Mouse (Mus musculus): ENCODE data around the gene Sgf29. TPM values are rescaled to one million over a fixed set of nuclear protein-coding genes. Genes with fewer than 3 reads are reported as not detected.

The Sgf29 gene
- polyA plus RNA-seq, 1 experiment: 69.1 TPM

DNA sequence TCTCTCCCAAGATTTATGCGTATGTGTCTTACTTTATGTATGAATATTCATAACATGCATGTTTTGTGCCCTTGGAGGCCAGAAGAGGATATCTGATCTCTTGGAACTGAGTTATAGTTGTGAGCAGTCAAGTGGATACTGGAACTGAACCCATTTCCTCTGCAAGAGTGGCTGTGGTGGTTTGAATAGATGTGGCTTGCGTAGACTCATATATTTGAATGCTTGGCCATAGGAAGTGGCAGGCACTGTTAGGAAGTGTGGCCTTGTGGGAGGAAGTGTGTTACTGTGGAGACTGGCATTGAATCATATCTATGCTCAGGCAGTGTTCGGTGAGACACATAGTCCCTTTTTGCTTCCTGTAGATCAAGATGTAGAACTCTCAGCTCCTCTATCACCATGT, 6.6 kb downstream of the Sgf29 start:
- Histone ChIP-seq H3K4me3 (replicated peaks) (peak overlapping the region; percentile 60), H3K27me3 (replicated peaks) (no peaks in the 10 kb centered on the region), H3K9me3 (no peaks in the 10 kb centered on the region), H3K36me3 (replicated peaks; ENCODE audit: low read length) (peaks cover 4% of the 10 kb centered on the region), H3K4me1 (peaks cover 80% of the 10 kb centered on the region)
- TF ChIP-seq FLI1 (IDR thresholded peaks at IDR 0.05; ENCODE audit: low read length): 0 out of 2 replicates have a peak, but pooled peaks have one; percentile 36
- TF ChIP-seq GATA1 (IDR thresholded peaks at IDR 0.05; ENCODE audit: borderline replicate concordance, low read length): no peak; the same call in 2 of the 3 replicates

DNA sequence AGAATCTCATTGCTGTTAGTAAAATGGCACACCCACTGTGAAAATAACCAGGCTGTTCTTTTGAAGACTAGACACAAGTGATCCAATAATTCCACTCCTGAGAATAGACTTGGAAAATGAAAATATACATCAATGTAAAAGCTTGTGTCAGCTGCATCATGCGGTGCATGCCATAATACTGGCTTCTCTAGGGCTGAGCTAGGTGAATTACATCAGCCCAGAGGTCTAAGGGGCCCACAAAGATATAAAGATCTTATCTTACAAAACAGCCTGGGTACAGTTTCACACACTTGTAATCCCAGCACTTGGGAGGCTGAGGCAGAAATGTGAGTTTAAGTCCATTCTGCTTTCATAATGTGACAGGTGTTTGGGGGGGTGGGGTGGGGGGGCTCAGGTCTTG, 8.4 kb downstream of the Sgf29 start:
- Histone ChIP-seq H3K4me1 (peaks cover 73% of the 10 kb centered on the region), H3K9me3 (no peaks in the 10 kb centered on the region), H3K36me3 (replicated peaks; ENCODE audit: low read length) (peaks cover 19% of the 10 kb centered on the region), H3K4me3 (replicated peaks) (no peak overlapping the region), H3K27me3 (replicated peaks) (no peaks in the 10 kb centered on the region)
- TF ChIP-seq FLI1 (IDR thresholded peaks at IDR 0.05; ENCODE audit: low read length) (no peak), GATA1 (IDR thresholded peaks at IDR 0.05; ENCODE audit: borderline replicate concordance, low read length) (no peak)

DNA sequence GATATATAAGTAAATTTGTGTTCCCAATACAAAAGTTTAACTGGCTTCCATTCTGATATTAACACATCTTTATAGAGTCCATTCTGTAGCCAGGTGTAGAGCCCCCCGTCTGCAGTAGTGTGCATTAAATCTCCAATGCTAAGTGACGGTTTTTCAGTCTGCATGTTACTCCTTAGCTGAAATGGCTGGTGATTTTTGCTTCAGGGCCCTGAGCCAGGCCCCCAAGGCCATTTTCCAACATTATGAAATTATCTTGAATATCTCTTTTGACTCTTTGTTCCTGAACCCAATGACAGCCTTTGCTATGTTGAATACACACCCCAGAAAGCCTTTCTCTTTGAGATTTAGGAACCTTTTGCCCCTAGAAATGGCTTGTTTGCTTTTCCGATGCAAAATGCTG, 10.7 kb downstream of the Sgf29 start:
- H3K4me3 ChIP-seq (replicated peaks): no peak overlapping the region
- no peaks in the 10 kb centered on the region for H3K27me3 ChIP-seq (replicated peaks)
- peaks cover 72% of the 10 kb centered on the region for H3K4me1 ChIP-seq
- no peaks in the 10 kb centered on the region for H3K9me3 ChIP-seq
- TF ChIP-seq GATA1 (IDR thresholded peaks at IDR 0.05; ENCODE audit: borderline replicate concordance, low read length) (no peak), FLI1 (IDR thresholded peaks at IDR 0.05; ENCODE audit: low read length) (no peak)
- peaks cover 41% of the 10 kb centered on the region for H3K36me3 ChIP-seq (replicated peaks; ENCODE audit: low read length)

DNA sequence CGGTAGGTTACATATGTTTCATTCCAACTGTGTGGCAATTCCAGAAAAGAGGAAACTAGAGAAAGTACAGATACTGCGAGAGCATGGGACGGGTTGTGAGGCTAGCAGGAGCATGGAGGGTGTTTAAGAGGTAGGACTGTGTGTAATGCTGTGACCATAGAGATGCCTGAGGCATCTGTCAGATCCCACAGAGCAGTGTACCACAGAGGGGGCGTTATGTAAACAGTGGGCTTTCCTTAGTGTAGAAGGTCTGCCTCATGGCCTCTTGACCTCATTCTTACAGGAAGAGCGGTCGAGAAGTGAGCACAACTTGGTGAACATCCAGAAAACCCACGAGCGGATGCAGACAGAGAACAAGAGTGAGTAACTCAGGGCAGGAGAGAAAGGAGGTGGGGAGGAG, 14.5 kb downstream of the Sgf29 start:
- Histone ChIP-seq H3K4me3 (replicated peaks) (no peak overlapping the region), H3K27me3 (replicated peaks) (no peaks in the 10 kb centered on the region), H3K36me3 (replicated peaks; ENCODE audit: low read length) (peaks cover 74% of the 10 kb centered on the region), H3K9me3 (no peaks in the 10 kb centered on the region), H3K4me1 (peaks cover 76% of the 10 kb centered on the region)
- TF ChIP-seq GATA1 (IDR thresholded peaks at IDR 0.05; ENCODE audit: borderline replicate concordance, low read length) (no peak), FLI1 (IDR thresholded peaks at IDR 0.05; ENCODE audit: low read length) (no peak)

DNA sequence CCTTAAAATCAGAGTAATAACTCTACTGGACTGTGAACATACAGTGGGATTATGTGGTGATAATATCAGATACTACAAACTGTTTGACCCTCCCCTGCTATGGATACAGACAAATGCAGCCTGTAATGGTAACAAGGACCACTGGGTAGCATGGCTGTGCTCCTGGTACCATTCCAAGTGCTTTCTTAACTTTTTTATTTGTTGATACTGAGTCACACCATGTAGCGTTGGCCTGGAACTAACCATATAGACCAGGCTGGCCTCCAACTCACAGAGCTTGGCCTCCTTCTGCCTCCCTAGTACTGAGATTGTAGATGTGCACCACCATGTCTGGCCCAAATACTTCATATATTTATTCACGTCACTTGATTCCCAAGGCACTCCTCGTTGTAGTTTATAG, 16.2 kb downstream of the Sgf29 start:
- no peak overlapping the region for H3K4me3 ChIP-seq (replicated peaks)
- H3K9me3 ChIP-seq: no peaks in the 10 kb centered on the region
- H3K4me1 ChIP-seq: peaks cover 84% of the 10 kb centered on the region
- TF ChIP-seq FLI1 (IDR thresholded peaks at IDR 0.05; ENCODE audit: low read length): no peak
- no peak for TF ChIP-seq GATA1 (IDR thresholded peaks at IDR 0.05; ENCODE audit: borderline replicate concordance, low read length)
- H3K36me3 ChIP-seq (replicated peaks; ENCODE audit: low read length): peaks cover 90% of the 10 kb centered on the region
- H3K27me3 ChIP-seq (replicated peaks): no peaks in the 10 kb centered on the region

DNA sequence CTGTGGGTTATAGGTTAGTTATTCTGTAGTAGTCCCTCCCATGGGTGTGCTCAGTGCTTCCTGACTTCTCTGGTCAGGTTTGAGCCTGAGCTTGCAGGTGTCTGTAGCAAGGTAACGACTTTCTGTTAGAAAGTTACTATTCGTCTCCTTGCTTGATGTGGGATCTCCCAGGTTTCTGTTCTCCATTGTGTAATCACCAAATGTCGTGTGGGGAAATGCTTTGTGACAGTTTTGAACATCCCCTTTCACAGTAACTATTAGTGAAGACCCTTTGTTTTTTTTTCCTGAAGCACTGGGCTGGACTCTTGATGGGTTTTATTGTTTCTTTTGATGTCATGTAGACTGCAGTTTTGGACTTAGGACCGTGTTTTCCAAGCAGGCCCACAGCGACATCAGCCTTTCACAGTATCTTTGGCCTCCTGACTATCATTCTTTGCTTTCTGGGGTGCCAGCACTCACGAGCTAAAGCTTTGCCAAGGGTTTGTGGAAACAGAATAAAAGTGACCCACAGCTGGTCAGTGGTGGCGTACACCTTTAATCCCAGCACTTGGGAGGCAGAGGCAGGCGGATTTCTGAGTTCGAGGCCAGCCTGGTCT, 18.5 kb downstream of the Sgf29 start:
- no peak overlapping the region for H3K4me3 ChIP-seq (replicated peaks)
- H3K4me1 ChIP-seq: peaks cover 87% of the 10 kb centered on the region
- peaks cover 96% of the 10 kb centered on the region for H3K36me3 ChIP-seq (replicated peaks; ENCODE audit: low read length)
- no peaks in the 10 kb centered on the region for H3K9me3 ChIP-seq
- no peak for TF ChIP-seq GATA1 (IDR thresholded peaks at IDR 0.05; ENCODE audit: borderline replicate concordance, low read length)
- TF ChIP-seq FLI1 (IDR thresholded peaks at IDR 0.05; ENCODE audit: low read length): no peak
- no peaks in the 10 kb centered on the region for H3K27me3 ChIP-seq (replicated peaks)

DNA sequence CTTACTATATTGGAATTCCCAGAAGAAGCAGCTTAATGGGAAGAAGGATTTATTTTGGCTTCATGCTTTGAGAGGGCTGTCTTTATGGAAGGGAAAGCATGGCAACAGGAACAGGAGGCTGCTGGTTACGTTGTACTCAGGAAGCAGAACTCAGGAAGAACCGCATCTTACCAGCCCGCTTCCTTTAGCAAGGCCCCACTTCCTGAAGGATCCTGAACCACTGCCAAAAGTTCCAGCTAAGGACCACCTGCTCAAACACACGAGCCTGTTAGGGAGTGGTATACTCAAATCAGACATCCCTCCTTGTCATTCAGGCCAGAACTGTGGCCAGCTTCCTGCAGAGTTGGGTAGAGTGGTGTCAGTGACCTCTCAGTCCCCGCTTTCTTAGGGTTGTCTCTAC, 19.3 kb downstream of the Sgf29 start:
- TF ChIP-seq FLI1 (IDR thresholded peaks at IDR 0.05; ENCODE audit: low read length): no peak
- no peak for TF ChIP-seq GATA1 (IDR thresholded peaks at IDR 0.05; ENCODE audit: borderline replicate concordance, low read length)
- Histone ChIP-seq H3K4me3 (replicated peaks) (peak overlapping the region; percentile 21), H3K36me3 (replicated peaks; ENCODE audit: low read length) (peaks cover 96% of the 10 kb centered on the region), H3K27me3 (replicated peaks) (no peaks in the 10 kb centered on the region), H3K4me1 (peaks cover 78% of the 10 kb centered on the region), H3K9me3 (no peaks in the 10 kb centered on the region)

DNA sequence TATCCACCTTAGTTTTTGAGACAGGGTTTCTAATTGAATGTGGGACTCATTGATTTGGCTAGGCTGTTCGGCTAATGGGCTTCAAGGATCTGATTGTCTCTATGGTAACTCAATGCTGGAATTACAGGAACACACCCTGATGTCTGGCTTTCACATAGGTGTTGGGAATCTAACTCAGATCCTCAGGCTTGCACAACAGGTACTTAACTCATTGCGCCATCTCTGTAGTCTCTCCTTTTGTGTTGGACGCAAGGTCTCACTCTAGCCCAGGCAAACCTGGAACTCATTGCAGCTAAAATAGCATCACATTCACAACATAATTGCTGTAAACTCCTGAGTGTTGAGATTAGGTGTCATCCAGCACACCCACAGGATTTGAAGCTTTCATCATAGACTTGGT, 21.0 kb downstream of the Sgf29 start:
- H3K4me1 ChIP-seq: peaks cover 65% of the 10 kb centered on the region
- no peak overlapping the region for H3K4me3 ChIP-seq (replicated peaks)
- TF ChIP-seq GATA1 (IDR thresholded peaks at IDR 0.05; ENCODE audit: borderline replicate concordance, low read length) (no peak), FLI1 (IDR thresholded peaks at IDR 0.05; ENCODE audit: low read length) (no peak)
- peaks cover 90% of the 10 kb centered on the region for H3K36me3 ChIP-seq (replicated peaks; ENCODE audit: low read length)
- no peaks in the 10 kb centered on the region for H3K27me3 ChIP-seq (replicated peaks)
- no peaks in the 10 kb centered on the region for H3K9me3 ChIP-seq

DNA sequence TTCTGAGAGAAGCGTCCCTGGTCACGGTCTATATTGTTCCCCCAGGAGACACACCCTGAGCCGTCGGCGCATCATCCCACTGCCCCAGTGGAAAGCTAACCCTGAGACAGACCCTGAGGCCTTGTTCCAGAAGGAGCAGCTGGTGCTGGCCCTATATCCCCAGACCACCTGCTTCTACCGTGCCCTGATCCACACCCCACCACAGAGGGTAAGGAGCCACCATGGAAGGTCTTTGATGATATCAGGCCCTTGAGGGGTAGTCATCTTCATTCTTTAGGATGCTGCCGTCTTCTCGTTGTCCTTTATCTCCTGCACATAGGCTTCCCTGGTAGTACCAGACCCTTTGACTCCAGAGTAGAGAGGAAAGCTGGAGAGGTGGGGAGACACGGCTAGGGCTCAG, 23.0 kb downstream of the Sgf29 start:
- Histone ChIP-seq H3K4me3 (replicated peaks) (no peak overlapping the region), H3K27me3 (replicated peaks) (no peaks in the 10 kb centered on the region), H3K36me3 (replicated peaks; ENCODE audit: low read length) (peaks cover 92% of the 10 kb centered on the region), H3K4me1 (peaks cover 65% of the 10 kb centered on the region), H3K9me3 (no peaks in the 10 kb centered on the region)
- no peak for TF ChIP-seq FLI1 (IDR thresholded peaks at IDR 0.05; ENCODE audit: low read length)
- TF ChIP-seq GATA1 (IDR thresholded peaks at IDR 0.05; ENCODE audit: borderline replicate concordance, low read length): no peak

DNA sequence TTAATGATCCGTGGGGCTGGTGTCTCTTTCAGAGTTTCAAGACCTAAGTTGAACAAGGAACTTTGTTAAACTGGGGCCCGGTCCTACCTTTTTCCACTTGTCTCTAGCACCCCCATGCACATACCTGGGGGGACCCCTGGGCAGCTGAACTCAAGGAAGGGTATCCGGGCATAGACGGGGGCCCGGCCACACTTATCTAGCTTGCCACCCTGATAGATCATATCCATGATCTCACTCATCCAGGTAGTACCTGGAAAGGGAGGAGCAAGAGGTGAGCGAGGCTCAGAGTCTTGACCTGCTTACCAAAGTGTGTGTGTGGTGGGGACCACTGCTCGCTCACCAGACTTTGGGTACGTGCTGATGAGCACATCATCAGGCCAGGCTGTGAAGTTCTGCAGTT, 26.0 kb downstream of the Sgf29 start:
- TF ChIP-seq FLI1 (IDR thresholded peaks at IDR 0.05; ENCODE audit: low read length) (no peak), GATA1 (IDR thresholded peaks at IDR 0.05; ENCODE audit: borderline replicate concordance, low read length) (no peak)
- no peaks in the 10 kb centered on the region for H3K9me3 ChIP-seq
- H3K36me3 ChIP-seq (replicated peaks; ENCODE audit: low read length): peaks cover 88% of the 10 kb centered on the region
- peaks cover 39% of the 10 kb centered on the region for H3K4me1 ChIP-seq
- no peak overlapping the region for H3K4me3 ChIP-seq (replicated peaks)
- H3K27me3 ChIP-seq (replicated peaks): no peaks in the 10 kb centered on the region

DNA sequence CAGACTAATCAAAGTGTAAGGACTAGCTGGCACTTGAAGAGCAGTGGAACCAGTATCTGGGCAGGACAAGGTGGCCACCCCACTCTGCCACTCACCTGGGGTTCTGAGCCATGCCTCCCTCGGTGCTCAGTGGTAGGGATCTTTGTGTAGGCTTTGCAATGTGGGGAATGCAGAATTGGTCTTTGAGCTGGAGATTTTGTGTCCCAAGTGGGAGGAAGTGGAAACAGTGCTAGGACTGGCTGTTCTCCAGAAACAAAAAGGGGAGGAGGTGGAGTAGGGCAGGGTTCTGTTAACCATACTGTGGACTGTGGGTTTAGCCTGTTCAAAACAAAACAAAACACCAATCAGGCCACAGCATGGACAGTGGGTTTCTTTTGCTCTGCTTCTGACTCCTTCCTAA, 27.1 kb downstream of the Sgf29 start, which contains the start of gene Sult1a1:
TSS of gene Sult1a1 (minus strand) at position 226 of the 400 bp plus-strand sequence.
- Histone ChIP-seq H3K27me3 (replicated peaks) (no peaks in the 10 kb centered on the region), H3K36me3 (replicated peaks; ENCODE audit: low read length) (peaks cover 85% of the 10 kb centered on the region), H3K9me3 (no peaks in the 10 kb centered on the region), H3K4me3 (replicated peaks) (no peak within 1 kb of the TSS), H3K4me1 (peaks cover 28% of the 10 kb centered on the region)
- TF ChIP-seq GATA1 (IDR thresholded peaks at IDR 0.05; ENCODE audit: borderline replicate concordance, low read length) (no peak), FLI1 (IDR thresholded peaks at IDR 0.05; ENCODE audit: low read length) (no peak)
